Mouse (Mus musculus) skeletal muscle tissue, adult 2 months (tissue): Measurements from ENCODE around the gene Gjb1.
"Not testable (repeated sequence)": the region's sequence is repeated elsewhere in the genome, so short reads cannot be mapped to it uniquely, and the experiment has no call there.

Source experiments
- DNase-seq: peaks from one replicate; pipeline ENCODE4 v3.0.0-alpha.2; 2012; ENCODE audit warnings: low read depth, low spot score

The Gjb1 gene

DNA sequence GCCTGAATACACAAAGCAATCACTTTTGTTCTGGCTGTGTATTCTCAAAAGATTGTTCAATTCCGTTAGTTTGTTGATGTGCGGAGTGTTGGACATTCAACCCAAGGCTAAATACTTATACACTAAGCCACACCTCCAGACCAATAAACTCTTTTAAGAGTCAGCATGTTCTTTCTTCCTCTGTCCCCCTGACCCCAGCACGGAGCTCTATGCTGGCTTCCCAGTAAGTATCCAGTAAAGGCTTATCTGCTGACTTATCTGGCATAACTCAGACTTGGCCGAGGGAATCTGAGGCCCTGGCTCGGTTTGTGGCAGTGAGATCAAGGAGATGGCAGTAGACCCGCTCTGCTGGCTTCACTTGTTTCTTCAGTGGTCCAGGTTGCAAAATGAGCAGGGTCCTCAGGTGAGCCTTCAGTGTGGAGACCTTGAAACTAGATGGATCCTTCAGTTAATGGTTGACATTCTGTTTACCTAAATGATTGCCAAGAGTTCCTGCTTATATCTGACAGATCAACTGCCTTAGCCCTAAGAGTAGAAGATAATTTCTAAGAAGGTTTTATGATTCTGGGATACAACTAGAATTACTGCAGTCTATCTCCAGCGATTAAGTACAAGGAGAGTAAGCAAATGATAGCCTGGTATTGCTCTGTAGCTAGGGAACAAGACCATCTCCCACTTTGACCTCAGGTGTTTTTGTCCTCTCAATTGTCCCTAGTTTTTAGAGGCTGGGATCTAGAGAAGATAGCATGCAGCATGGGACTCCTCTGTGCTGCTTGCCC is at the start of gene Gjb1:
Gene Gjb1, plus strand, starts transcription at position 189 of the 779 bp plus-strand sequence.
- DNase-seq, result no peak

GRCm38 (mm10) chrX:101329372-101330028 is 46.7 kb upstream of the Gjb1 start:
- peak; percentile 45 for DNase-seq

GRCm38 (mm10) chrX:101332031-101332374 is 44.2 kb upstream of the Gjb1 start:
- DNase-seq, result no peak

DNA sequence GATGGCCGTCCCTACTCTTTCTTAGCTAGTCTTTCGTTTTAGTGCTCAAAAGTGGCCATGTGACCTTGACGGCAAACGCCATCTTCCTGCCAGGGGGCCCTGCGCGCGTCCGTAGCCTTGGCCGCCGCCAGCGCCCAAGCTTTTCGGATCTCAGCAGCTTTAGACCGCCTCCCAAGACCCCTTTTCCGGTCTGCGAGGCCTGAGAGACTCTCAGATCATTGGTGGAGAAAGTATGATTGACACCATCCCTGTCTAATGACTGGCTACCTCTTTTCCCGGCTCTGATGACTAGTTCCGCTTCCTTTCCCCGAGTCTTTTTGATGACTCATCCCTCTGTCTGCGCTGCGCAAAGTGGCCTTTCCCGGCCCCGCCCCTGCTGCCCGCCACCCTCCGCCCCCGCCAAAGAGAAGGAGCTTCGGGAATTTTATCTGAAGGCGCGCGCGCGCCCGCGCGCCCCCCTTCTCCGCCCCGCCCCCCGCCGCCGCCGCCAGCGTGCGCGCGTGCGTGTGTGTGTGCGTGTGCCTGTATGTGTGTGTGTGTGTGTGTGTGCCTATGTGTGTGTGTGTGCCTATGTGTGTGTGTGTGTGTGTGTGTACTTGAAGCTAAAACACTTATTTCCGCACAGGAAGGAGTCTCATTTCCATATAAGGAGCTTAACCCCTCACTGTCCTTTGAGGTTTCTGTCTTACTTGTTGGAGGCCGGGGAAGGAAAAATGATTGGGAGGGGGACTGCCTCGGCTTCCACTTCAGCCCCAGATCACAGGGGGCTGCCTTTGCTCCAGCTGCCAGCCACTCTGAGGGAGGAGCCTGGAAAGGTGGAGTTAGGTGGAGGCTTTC is 43.6 kb upstream of the Gjb1 start:
- peak; percentile 96 for DNase-seq

DNA sequence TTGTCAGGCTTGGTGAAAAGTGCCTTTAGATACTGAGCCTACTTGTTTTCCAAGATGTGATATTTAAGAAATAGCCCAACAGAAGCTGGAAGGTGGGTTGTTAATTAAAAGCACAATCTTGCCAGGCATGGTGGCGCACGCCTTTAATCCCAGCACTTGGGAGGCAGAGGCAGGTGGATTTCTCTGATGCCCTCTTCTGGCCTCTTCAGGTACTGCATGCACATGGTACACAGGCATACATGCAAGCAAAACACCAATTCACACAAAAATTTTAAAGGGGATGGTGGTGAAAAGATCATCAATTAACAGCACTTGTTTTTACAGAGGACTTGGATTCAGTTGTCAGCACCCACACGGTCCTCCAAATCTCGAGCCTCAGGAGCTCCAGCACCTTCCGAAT is 41.6 kb upstream of the Gjb1 start:
- no peak for DNase-seq

DNA sequence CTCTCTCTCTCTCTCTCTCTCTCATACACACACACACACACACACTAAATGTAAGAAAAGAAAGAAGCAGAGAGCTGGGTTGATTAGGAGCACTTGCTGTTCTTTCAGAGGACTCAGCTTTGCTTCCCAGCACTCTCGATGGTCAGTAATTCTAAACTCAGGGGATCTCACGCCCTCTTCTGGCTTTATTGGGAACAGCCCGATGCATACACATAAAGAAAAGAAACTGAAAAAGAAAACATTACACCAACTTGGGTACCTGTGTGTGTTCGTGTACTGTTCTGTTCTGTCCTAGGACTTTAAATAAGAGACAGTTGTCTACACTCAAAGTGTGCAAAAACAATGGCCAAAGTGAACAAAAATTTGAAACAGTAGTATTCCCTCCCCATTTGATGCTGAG is 37.5 kb upstream of the Gjb1 start:
- no peak for DNase-seq

DNA sequence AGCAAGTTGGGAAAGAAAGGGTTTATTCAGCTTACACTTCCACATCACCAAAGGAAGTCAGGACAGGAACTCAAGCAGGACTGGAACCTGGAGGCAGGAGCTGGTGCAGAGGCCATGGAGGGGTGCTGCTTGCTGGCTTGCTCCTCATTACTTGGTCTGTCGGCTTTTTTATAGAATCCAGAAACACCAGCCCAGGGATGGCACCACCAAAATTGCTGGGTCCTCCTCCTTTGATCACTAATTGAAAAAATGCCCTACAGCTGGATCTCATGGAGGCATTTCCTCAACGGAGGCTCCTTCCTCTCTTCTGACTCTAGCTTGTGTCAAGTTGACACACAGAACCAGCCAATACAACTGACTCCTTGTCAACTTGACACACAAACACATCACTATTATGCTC is 33.3 kb upstream of the Gjb1 start:
- not testable (repeated sequence) for DNase-seq

- no peak for DNase-seq
These were observed 30.7 kb upstream of the Gjb1 start for GRCm38 (mm10) chrX:101345456-101345855.

- no peak for DNase-seq
These were observed 29.7 kb upstream of the Gjb1 start for GRCm38 (mm10) chrX:101346475-101346874.

- DNase-seq, result no peak
These were observed 25.0 kb upstream of the Gjb1 start for GRCm38 (mm10) chrX:101351188-101351587.

DNA sequence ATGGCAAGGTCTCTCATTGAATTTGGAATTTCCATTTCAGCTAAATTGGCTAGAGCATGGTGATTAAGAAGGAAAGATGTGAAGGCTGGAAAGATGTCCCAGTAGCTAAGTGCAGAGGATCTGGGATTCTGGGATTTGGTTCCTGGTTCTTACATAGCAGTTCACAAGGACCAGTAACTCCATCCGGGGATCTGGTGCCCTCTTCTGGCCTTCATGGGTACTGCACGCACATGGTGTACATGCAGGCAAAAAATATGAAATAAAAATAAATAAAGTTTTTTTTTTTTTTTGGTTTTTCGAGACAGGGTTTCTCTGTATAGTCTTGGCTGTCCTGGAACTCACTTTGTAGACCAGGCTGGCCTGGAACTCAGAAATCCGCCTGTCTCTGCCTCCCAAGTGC is 17.3 kb upstream of the Gjb1 start:
- not testable (repeated sequence) for DNase-seq

- DNase-seq, result no peak
These were observed 7.2 kb upstream of the Gjb1 start for GRCm38 (mm10) chrX:101369001-101369400.

- no peak for DNase-seq
These were observed 5.6 kb upstream of the Gjb1 start for GRCm38 (mm10) chrX:101370573-101370972.

GRCm38 (mm10) chrX:101372946-101373345 is 3.2 kb upstream of the Gjb1 start:
- DNase-seq, result no peak

- no peak for DNase-seq
These were observed 898 bp downstream of the Gjb1 start for GRCm38 (mm10) chrX:101377076-101377475.

DNA sequence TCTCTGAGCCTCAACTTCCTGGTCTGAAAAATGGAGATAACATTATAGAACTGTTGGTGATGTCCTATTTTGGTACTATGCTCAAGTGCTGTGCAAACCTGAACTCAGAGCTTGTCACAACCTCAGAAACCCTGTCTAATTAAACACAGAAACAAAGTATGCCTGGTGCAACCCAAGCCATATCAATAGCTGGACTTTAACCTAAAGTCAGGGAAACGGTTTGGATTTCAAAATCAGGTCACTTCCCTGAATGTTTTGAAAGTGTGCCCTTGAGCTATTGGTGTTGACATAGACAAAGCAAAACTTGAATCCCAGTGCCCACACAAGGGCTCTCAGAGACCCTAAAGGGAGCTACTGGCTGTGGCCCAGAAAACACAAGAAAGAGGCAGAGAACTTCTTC is 3.6 kb downstream of the Gjb1 start:
- DNase-seq, result no peak

DNA sequence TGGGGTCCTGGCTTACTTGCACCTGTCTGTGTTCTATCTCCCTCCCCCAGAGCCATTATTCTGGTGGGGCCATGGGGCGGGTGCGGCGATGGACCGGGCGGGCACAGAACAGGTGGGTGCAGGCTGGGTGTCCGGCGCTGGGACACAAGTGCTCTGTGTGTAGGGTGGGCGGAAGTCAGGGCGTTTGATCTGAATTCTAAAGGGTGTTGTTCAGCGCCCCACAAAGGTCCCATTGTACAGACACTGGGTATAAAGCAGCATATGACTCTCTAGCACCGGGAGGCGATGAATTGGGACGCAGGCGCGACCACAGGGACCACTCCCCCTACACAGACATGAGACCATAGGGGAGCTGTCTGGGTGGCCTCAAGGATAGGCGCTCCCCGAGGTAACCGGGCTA is 7.3 kb downstream of the Gjb1 start:
- no peak for DNase-seq

GRCm38 (mm10) chrX:101384439-101385137 is 8.4 kb downstream of the Gjb1 start:
- no peak for DNase-seq

- no peak for DNase-seq
These were observed 10.0 kb downstream of the Gjb1 start for GRCm38 (mm10) chrX:101386222-101386621.

DNA sequence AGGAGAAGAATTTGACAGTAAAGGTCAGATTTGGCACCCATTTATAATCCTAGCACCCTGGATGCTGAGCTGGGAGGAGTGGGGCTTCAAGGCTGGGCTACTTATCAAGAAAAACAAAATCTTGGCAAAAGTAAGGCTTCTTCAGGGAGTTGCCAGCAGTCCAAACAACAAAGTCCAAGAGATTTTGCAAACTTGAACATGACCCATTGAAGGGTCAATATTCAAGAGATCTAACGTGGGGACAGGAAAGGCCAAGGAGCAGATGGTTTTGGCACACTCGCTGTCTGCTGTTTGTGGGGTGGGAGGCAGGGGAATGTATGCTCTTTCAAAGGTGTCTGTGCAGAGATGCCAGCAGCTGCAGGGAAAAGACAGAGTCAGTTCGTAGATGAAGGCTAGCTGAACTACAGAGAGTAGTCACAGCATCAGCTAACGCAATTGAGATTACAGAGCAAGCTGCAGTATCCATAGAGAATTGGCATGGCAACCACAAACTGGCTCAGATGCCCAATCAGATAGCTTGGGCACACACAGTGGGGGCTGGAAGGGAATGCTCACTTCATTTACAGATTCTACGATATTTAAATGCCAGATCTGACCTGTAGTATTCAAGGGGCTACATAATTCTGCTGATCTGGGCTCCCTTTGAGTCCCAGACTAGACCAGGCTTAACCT is 12.8 kb downstream of the Gjb1 start:
- DNase-seq, result no peak

DNA sequence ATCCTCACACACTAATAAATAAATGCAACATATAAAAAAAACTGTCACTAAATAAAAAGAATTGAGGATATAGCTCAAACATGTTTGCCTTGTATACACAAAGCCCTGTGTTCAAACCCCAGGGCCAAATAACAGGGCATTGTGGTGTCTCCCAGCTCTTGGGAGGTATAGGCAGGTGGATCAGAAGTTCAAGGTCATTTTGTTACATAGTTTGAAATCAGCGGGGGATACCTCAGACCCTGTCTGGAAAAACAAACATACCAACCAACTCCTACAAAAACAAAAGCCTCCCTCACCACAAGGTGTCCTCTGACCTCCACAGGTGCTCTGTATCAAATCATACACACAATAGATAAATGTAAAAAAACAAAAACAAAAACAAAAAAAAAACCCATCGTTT is 18.2 kb downstream of the Gjb1 start:
- no peak for DNase-seq
